8 mouse cellular contexts compared by ENCODE assay signal in the genomic region with DNA sequence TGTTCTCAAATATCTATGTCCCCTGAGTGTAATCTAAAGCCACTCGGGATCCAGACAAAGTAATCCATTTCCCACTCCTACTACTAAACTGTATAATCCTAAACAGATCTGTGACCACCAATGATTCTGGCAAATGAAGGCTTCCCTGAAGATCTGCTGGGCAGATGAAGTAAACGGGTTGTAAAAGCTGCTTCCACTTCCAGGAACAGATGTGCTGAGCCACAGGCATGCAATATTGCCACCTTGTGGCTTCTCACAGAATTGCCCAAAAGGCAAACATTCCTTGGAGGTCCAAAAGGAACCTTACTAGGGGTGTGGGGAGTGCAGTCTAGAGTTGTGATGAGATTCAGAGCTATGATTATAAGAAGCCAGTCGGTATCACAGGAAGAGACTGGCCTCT. TPM values are rescaled to one million over a fixed set of nuclear protein-coding genes. Genes with fewer than 3 reads are reported as not detected.
DNase-seq lines count a peak whose midpoint lies in the region; ATAC-seq and TF ChIP-seq lines count a peak whose summit lies in the region.

No protein-coding gene starts in this region.

- no peak overlapping the region for H3K4me3 ChIP-seq in hindbrain, embryonic 10.5 days
- no peak overlapping the region for H3K4me3 ChIP-seq in hindbrain, embryonic 13.5 days
- H3K4me3 ChIP-seq in embryonic facial prominence, embryonic 10.5 days, result no peak overlapping the region
- no peak overlapping the region for H3K4me3 ChIP-seq in midbrain, embryonic 11.5 days (ENCODE audit: low read depth, low read length)
- no peak overlapping the region for H3K4me3 ChIP-seq in small intestine, adult 2 months (ENCODE audit: low read depth, low read length)

- no peaks in the 10 kb centered on the region for H3K9me3 ChIP-seq in hindbrain, embryonic 10.5 days
- H3K9me3 ChIP-seq in hindbrain, embryonic 13.5 days, result no peaks in the 10 kb centered on the region
- no peaks in the 10 kb centered on the region for H3K9me3 ChIP-seq in embryonic facial prominence, embryonic 10.5 days
- H3K9me3 ChIP-seq in midbrain, embryonic 11.5 days (ENCODE audit: control insufficient read depth, low read length), result no peaks in the 10 kb centered on the region

- no peak overlapping the region for H3K27ac ChIP-seq in hindbrain, embryonic 10.5 days
- no peak overlapping the region for H3K27ac ChIP-seq in hindbrain, embryonic 13.5 days
- no peak overlapping the region for H3K27ac ChIP-seq in embryonic facial prominence, embryonic 10.5 days (replicated peaks)
- H3K27ac ChIP-seq in midbrain, embryonic 11.5 days (ENCODE audit: low read depth, low read length), result no peak overlapping the region
- H3K27ac ChIP-seq in small intestine, adult 2 months (ENCODE audit: insufficient read depth, low read depth, low read length), result no peak overlapping the region

- peak; percentile 64; the same call in 1 of the 2 replicates for TF ChIP-seq CTCF in small intestine, adult 2 months (IDR thresholded peaks at IDR 0.05; ENCODE audit: extremely low read depth, insufficient read length, insufficient replicate concordance, low read depth, low read length)

- DNase-seq in hindbrain, embryonic 10.5 days (ENCODE audit: low spot score), result peak; percentile 75
- DNase-seq in adrenal gland, postnatal 36 days, result peak; percentile 66 to 71
- DNase-seq in embryonic facial prominence, embryonic 10.5 days (ENCODE audit: low spot score), result peak; percentile 71
- DNase-seq in heart, postnatal 14 days, result peak; percentile 71 to 86
- peak; percentile 60 to 78 for DNase-seq in layer of hippocampus, postnatal 25 days (ENCODE audit: extremely low spot score in 1 of 2, low spot score in 1 of 2)
- peak; percentile 98 for DNase-seq in midbrain, embryonic 11.5 days (ENCODE audit: low spot score, missing footprints)

- H3K27me3 ChIP-seq in hindbrain, embryonic 10.5 days (ENCODE audit: insufficient read depth, poor library complexity, severe bottlenecking), result 0 out of 2 replicates have a peak, but pooled peaks cover 3% of the 10 kb centered on the region
- no peaks in the 10 kb centered on the region for H3K27me3 ChIP-seq in hindbrain, embryonic 13.5 days
- H3K27me3 ChIP-seq in embryonic facial prominence, embryonic 10.5 days (replicated peaks; ENCODE audit: low read depth, poor library complexity, severe bottlenecking), result 0 out of 2 replicates have a peak, but pooled peaks cover 6% of the 10 kb centered on the region
- no peaks in the 10 kb centered on the region for H3K27me3 ChIP-seq in midbrain, embryonic 11.5 days (ENCODE audit: control insufficient read depth, insufficient read depth, low read length)
- H3K27me3 ChIP-seq in small intestine, adult 2 months (ENCODE audit: control insufficient read depth, insufficient read depth, low read length), result no peaks in the 10 kb centered on the region

- TF ChIP-seq POLR2A in small intestine, adult 2 months (IDR thresholded peaks at IDR 0.05; ENCODE audit: low read depth, low read length), result no peak

- intact Hi-C loops in heart, postnatal 14 days (cut with DNase I), result loop anchor here (1.0 to 2.0 kb wide), 4 partner anchors 88 to 466 kb away; no protein-coding TSS in a partner anchor

- 20% methylated on average over 3 of the region's 3 CpGs for WGBS in hindbrain, embryonic 10.5 days
- 22% methylated on average over 3 of the region's 3 CpGs for WGBS in hindbrain, embryonic 13.5 days
- 18% methylated on average over 3 of the region's 3 CpGs for WGBS in embryonic facial prominence, embryonic 10.5 days
- 13% methylated on average over 3 of the region's 3 CpGs for WGBS in midbrain, embryonic 11.5 days
- 19% methylated on average over 3 of the region's 3 CpGs for WGBS in small intestine, adult 2 months

- no peak for ATAC-seq in hindbrain, embryonic 13.5 days (ENCODE audit: low FRiP score)
- ATAC-seq in midbrain, embryonic 11.5 days (ENCODE audit: low FRiP score), result no peak

- H3K9ac ChIP-seq in hindbrain, embryonic 13.5 days, result no peak overlapping the region
- no peak overlapping the region for H3K9ac ChIP-seq in midbrain, embryonic 11.5 days (ENCODE audit: low read length)

- H3K36me3 ChIP-seq in hindbrain, embryonic 10.5 days, result no peaks in the 10 kb centered on the region
- no peaks in the 10 kb centered on the region for H3K36me3 ChIP-seq in hindbrain, embryonic 13.5 days
- no peaks in the 10 kb centered on the region for H3K36me3 ChIP-seq in embryonic facial prominence, embryonic 10.5 days (replicated peaks)
- H3K36me3 ChIP-seq in midbrain, embryonic 11.5 days (ENCODE audit: control insufficient read depth, insufficient read depth, low read length), result no peaks in the 10 kb centered on the region
- no peaks in the 10 kb centered on the region for H3K36me3 ChIP-seq in small intestine, adult 2 months (ENCODE audit: control insufficient read depth, insufficient read depth, low read length)

- peaks cover 11% of the 10 kb centered on the region for H3K4me1 ChIP-seq in hindbrain, embryonic 10.5 days (replicated peaks)
- H3K4me1 ChIP-seq in hindbrain, embryonic 13.5 days (replicated peaks), result no peaks in the 10 kb centered on the region
- peaks cover 4% of the 10 kb centered on the region; the same call in 1 of the 2 replicates for H3K4me1 ChIP-seq in embryonic facial prominence, embryonic 10.5 days
- no peaks in the 10 kb centered on the region for H3K4me1 ChIP-seq in midbrain, embryonic 11.5 days (ENCODE audit: control insufficient read depth, insufficient read depth, low read length)
- H3K4me1 ChIP-seq in small intestine, adult 2 months (ENCODE audit: control insufficient read depth, insufficient read depth, insufficient read length, low read length), result no peaks in the 10 kb centered on the region

- H3K4me2 ChIP-seq in hindbrain, embryonic 13.5 days, result no peak overlapping the region
- no peak overlapping the region for H3K4me2 ChIP-seq in midbrain, embryonic 11.5 days

RNA-seq across cellular contexts. Expression of a gene that starts 26.1 kb away (rescaled TPM):
- polyA plus RNA-seq in hindbrain, embryonic 10.5 days (2016; fragmentation: Nextera tagmentation; extraction: Ambion mirVana), result 9.6 and 12.2 TPM in 2 replicates
- 10.1 and 10.9 TPM in 2 replicates for polyA plus RNA-seq in hindbrain, embryonic 13.5 days (2015; fragmentation: Nextera tagmentation; extraction: Ambion mirVana)
- 10 to 100 TPM; 22.0 to 24.7 TPM for total RNA-seq in adrenal gland, postnatal 36 days (2021)
- 11.9 and 14.0 TPM in 2 replicates for polyA plus RNA-seq in embryonic facial prominence, embryonic 10.5 days (2016; fragmentation: Nextera tagmentation; extraction: Ambion mirVana)
- 10 to 100 TPM; 16.7 to 17.0 TPM for total RNA-seq in heart, postnatal 14 days (2021)
- 10 to 100 TPM; 20.2 to 21.6 TPM for total RNA-seq in layer of hippocampus, postnatal 25 days (2021)
- 8.0 and 8.1 TPM in 2 replicates for polyA plus RNA-seq in midbrain, embryonic 11.5 days (2014; fragmentation: Nextera tagmentation; extraction: Ambion mirVana)
- 10.6 and 19.9 TPM in 2 replicates for polyA plus RNA-seq in small intestine, adult 2 months (2012; rRNA removed)
